Mouse (Mus musculus): ENCODE measurements around the gene Chd4. TPM values are rescaled to one million over a fixed set of nuclear protein-coding genes. Genes with fewer than 3 reads are reported as not detected.
A peak's percentile ranks its signal among the peaks of the same experiment; 100 is the strongest.

Gene Chd4
- total RNA-seq, 1 experiment from 2014 or later = 363 TPM

DNA sequence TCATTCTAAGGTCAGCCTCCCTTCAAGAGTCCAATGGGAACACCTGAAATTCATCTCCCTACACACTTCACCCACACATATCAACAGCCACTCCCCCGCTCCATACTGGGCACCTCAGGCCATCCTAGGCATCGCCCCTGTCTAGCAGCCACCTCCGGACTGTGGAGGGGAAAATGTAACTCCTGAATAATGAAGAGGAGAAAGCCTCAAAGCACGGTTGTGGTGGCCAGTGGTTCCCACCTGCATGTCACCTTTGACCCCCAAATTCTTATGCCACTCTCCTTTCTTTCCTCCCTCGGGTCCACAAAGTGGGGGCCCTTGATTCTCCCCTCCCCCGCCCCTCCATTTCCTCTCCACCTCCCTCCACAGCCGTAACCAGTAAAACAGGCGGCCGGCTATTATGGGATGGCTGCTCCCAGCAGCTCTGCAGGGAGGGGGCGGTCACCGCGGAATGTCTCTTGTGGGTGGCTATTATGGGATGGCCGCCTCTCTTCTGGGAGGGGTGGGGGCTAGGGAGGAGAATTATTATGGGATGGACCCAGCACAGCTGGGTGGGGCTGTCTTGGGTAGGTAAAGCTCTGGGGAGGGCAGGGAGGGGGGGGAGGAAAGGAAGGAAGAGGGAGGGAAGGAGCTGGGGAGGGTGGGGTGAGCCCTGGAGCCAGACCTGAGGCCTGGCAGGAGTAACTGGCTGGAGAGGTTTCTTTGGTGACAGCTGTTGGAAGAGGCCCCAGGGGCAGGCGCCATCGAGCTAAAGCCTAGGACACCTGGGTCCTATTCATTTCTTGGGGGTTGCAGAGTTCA, 6.1 kb upstream of the Chd4 start:
- no peak for ATAC-seq (ENCODE audit: extremely low read depth, insufficient number of reproducible peaks, low FRiP score, poor library complexity, severe bottlenecking)

GRCm38 (mm10) chr6:125090341-125091085, 5.3 kb upstream of the Chd4 start:
- no peak for ATAC-seq (ENCODE audit: extremely low read depth, insufficient number of reproducible peaks, low FRiP score, poor library complexity, severe bottlenecking)

- ATAC-seq (ENCODE audit: extremely low read depth, insufficient number of reproducible peaks, low FRiP score, poor library complexity, severe bottlenecking) = no peak
Measured at GRCm38 (mm10) chr6:125092372-125092771, 3.4 kb upstream of the Chd4 start.

DNA sequence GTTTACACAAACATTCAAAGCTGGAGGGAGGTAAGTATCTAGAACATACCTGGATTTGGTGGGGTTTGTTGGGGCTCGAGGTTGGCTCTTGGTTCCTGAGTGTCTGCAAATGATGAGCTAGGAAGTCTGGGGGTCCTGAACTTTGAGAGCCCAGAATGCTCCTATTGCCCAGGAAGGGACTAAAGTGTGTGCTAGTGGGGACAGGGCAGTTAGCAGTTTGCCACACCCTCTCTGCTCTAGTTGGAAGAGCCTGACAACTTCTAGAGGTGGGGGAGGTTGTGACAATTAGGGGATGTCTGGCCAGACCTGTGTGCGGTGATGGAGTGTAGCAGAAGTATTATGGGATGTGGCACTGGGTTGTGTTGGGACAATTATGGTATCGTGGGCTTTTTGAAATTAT, 938 bp upstream of the Chd4 start:
- no peak for ATAC-seq (ENCODE audit: extremely low read depth, insufficient number of reproducible peaks, low FRiP score, poor library complexity, severe bottlenecking)

- no peak for ATAC-seq (ENCODE audit: extremely low read depth, insufficient number of reproducible peaks, low FRiP score, poor library complexity, severe bottlenecking)
Measured at GRCm38 (mm10) chr6:125096279-125096596, 457 bp downstream of the Chd4 start.

GRCm38 (mm10) chr6:125096597-125097345, 990 bp downstream of the Chd4 start:
- ATAC-seq (ENCODE audit: extremely low read depth, insufficient number of reproducible peaks, low FRiP score, poor library complexity, severe bottlenecking) = peak; percentile 29; the same call in 1 of the 2 replicates

DNA sequence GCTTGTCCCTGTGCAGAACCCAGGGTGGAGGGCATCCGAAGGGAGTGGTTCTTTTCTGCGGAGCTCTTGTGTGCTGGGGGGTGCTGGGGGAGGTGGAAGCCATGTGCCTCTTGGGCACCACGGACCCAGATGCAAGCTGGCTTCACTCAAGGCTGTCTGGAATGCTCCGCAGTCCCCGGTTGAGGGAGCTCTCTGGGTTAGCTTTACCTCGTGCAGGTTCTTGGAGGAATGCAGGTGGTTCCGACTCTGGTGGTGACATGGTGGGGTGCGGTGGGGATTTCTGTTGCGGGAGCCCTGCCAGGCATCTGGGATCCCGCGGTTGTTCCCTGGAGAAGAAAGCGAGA, 1.5 kb downstream of the Chd4 start:
- ATAC-seq (ENCODE audit: extremely low read depth, insufficient number of reproducible peaks, low FRiP score, poor library complexity, severe bottlenecking) = no peak

GRCm38 (mm10) chr6:125097951-125098350, 2.2 kb downstream of the Chd4 start:
- ATAC-seq (ENCODE audit: extremely low read depth, insufficient number of reproducible peaks, low FRiP score, poor library complexity, severe bottlenecking) = no peak

DNA sequence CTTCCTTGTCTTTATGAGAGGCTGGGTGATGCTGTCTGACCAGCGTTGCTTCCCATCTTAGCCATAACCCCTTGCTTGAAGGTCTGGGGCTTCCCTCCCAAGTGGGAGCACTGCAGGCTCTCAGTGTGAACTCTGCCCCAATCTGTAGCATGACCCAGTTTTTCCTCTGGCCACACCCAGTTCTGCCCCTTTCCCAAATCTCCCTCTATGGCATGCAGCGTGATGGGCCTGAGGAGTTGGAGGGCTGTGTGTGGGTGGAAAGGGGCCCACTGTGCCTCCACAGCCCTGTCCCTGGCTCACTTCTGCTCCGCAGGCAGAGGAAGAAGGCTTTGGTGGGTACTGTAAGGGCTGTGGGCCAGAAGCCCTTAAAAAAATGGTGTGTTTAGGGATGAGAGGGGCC, 2.7 kb downstream of the Chd4 start:
- no peak for ATAC-seq (ENCODE audit: extremely low read depth, insufficient number of reproducible peaks, low FRiP score, poor library complexity, severe bottlenecking)

DNA sequence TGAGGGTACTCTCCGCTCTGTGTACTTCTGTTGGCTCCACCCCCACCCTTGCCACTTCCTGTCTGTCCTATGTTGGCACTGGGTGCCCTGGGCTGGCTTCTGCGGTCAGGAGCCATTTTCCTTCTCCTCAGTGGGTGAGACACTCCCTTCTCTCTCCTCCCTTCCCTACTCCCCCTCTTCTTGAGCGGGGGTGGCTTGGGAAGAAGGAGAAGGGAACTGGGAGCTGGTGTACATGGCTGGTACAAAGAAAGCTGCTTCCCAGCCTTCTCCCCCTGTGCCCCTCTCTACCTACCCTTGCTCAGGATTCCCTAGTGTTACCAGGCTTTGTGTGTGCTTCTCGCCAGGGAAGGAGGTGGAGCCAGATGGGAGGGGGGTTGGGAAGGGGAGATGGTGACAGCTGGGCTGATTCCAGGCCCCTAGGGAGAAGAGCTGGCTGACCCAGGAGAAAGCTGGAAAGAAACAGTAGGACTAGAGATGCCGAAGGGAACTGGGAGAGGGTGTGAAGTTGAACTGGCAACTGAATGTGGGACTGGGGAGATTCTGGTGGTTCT, 3.7 kb downstream of the Chd4 start:
- peak; percentile 43 for ATAC-seq (ENCODE audit: extremely low read depth, insufficient number of reproducible peaks, low FRiP score, poor library complexity, severe bottlenecking)

- no peak for ATAC-seq (ENCODE audit: extremely low read depth, insufficient number of reproducible peaks, low FRiP score, poor library complexity, severe bottlenecking)
Measured at GRCm38 (mm10) chr6:125101444-125101843, 5.7 kb downstream of the Chd4 start.

GRCm38 (mm10) chr6:125104223-125104622, 8.4 kb downstream of the Chd4 start:
- no peak for ATAC-seq (ENCODE audit: extremely low read depth, insufficient number of reproducible peaks, low FRiP score, poor library complexity, severe bottlenecking)

- ATAC-seq (ENCODE audit: extremely low read depth, insufficient number of reproducible peaks, low FRiP score, poor library complexity, severe bottlenecking) = no peak
Measured at GRCm38 (mm10) chr6:125107705-125108104, 11.9 kb downstream of the Chd4 start.

DNA sequence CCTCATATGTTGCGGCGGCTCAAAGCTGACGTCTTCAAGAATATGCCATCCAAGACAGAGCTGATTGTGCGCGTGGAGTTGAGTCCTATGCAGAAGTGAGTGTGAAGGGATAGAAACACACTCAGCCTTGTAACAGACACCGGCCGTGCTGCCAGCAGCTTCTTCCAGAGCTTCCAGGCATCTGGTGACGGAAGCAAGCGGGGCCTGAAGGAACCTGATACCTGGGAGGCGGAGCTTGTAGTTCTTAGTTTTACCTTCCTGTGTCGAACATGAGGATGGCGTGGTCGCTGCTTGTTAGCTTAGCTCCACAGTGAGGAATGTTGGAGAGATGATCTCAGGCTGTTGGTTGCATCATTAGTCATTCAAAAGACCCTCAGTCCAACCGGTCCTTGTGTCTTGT, 13.6 kb downstream of the Chd4 start:
- ATAC-seq (ENCODE audit: extremely low read depth, insufficient number of reproducible peaks, low FRiP score, poor library complexity, severe bottlenecking) = no peak

DNA sequence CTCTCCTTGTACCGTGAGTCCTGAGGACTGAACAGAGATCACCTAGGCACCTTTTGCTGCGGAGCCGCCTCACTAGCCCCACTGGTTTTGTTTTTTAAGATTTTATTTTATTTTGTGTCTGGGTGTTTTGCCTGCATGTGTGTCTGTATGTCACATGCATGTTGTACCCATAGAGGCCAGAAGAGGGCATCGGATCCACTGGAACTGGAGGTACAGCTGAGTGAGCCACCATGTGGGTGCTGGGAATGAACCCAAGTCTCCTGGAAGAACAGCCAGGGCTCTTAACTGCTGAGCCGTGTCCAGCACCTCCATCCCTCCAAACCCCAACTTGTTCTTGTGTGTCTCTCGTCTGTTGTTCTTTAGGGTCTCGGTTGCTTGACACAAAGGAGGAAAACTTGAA, 15.1 kb downstream of the Chd4 start:
- no peak for ATAC-seq (ENCODE audit: extremely low read depth, insufficient number of reproducible peaks, low FRiP score, poor library complexity, severe bottlenecking)

DNA sequence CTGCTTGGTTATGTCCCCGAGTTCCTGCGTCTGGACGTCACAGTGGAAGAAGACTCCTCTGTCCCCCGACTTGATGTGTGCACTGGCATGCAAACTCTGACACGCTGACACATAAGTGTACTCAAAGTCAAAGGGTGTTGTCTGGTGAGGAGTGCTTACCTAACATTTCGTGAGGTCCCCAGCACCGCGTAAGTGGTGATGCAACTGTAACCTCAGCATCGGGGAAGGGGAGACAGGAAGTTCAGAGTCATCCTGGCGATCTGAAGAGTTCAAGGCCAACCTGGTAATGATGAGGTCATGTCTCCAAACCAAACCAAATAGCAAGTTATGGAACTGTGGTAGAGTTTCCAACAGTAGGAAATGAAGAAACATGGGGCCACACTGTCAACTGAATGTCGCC, 16.8 kb downstream of the Chd4 start:
- peak; percentile 51; the same call in 1 of the 2 replicates for ATAC-seq (ENCODE audit: extremely low read depth, insufficient number of reproducible peaks, low FRiP score, poor library complexity, severe bottlenecking)

DNA sequence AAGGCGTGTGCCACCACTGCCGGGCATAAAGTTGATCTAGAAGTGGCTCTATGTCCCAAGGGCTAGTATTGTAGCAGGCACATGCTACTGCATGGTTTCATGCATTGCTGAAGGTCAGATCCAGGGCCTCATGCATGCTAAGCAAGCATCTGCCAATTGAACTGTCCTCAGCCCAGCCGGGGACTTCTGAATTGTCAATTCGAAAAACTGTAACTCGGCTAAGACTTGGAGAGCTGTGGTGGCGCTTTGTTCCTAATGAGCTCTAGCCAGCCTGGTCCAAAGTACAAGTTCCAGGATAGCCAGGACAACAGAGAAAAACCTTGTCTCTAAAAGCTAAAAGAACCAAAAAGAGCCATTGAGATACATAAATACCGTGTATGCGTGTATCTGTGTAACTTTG, 23.6 kb downstream of the Chd4 start:
- ATAC-seq (ENCODE audit: extremely low read depth, insufficient number of reproducible peaks, low FRiP score, poor library complexity, severe bottlenecking) = no peak

GRCm38 (mm10) chr6:125128724-125129123, 32.9 kb downstream of the Chd4 start:
- no peak for ATAC-seq (ENCODE audit: extremely low read depth, insufficient number of reproducible peaks, low FRiP score, poor library complexity, severe bottlenecking)

GRCm38 (mm10) chr6:125129710-125130402, 34.1 kb downstream of the Chd4 start:
- ATAC-seq (ENCODE audit: extremely low read depth, insufficient number of reproducible peaks, low FRiP score, poor library complexity, severe bottlenecking) = no peak
